Mouse (Mus musculus) limb, embryonic 10.5 days (tissue): ENCODE measurements around the gene Arntl. TPM values are rescaled to one million over a fixed set of nuclear protein-coding genes. Genes with fewer than 3 reads are reported as not detected.

Source experiments
- polyA plus RNA-seq: library from polyadenylated mRNA; unstranded; fragments of >200 nt; fragmentation: Nextera tagmentation; extraction: Ambion mirVana; gene quantifications from 2 replicates; pipeline ENCODE4 v1.2.1, GENCODE M21; 2016

Gene Arntl
- polyA plus RNA-seq, 1 experiment from 2014 or later: 9.6 TPM

Other genes with a start within 250 kb of the Arntl start
- gene Btbd10, start 161.9 kb downstream of the Arntl start, polyA plus RNA-seq: 17.0 and 21.8 TPM in 2 replicates
- gene Pth, start 181.1 kb downstream of the Arntl start, polyA plus RNA-seq: not detected in 2 replicates